Mouse (Mus musculus) stomach, postnatal 0 days (tissue): Measurements from ENCODE around the gene Fam83d.

Source experiments
- CTCF ChIP-seq: IDR thresholded peaks from 2 replicates; pipeline ENCODE4 v1.5.1; 2016; ENCODE audit warnings: antibody characterized with exemption, low read depth, mild to moderate bottlenecking, moderate library complexity
- EP300 ChIP-seq: optimal IDR thresholded peaks from 2 replicates; pipeline ENCODE3; 2016; ENCODE audit warnings: antibody characterized with exemption

DNA sequence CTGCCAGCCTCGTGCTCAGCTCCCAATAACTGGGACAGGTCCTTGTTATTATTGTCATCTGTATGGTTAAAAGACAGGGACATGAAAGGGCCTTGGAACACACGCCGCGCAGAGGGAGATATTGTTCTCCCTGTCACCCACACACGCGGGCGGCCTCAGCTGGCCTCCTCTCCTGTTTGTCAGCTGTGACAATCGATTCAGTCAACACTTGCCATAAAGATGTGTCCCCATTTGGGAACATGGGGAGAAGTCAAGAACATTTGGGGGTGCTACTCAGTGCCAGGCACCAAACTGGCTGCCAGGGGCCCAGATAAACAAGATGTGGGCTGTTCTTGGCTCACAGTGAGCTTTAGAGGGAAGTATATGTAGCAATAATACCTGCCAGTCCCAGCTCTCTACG lies 18.5 kb upstream of the Fam83d start:
- TF ChIP-seq CTCF (no peak), EP300 (no peak)
